Mouse (Mus musculus) liver, embryonic 14.5 days (tissue): ENCODE data around the gene Ppfibp1.

ENCODE experiments used
- CTCF ChIP-seq: IDR thresholded peaks from 2 replicates; pipeline ENCODE4 v1.5.1; 2016; ENCODE audit warnings: antibody characterized with exemption, low read depth, control low read depth
- EP300 ChIP-seq: IDR thresholded peaks from 2 replicates; pipeline ENCODE4 v1.6.1; 2016; ENCODE audit warnings: antibody characterized with exemption, low read depth

GRCm38 (mm10) chr6:146901929-146902328 lies 13.6 kb downstream of the Ppfibp1 start:
- TF ChIP-seq EP300 (no peak), CTCF (no peak)
